Mouse (Mus musculus) testis, adult 2 months (tissue): ENCODE results near the gene Myt1. TPM values are rescaled to one million over a fixed set of nuclear protein-coding genes. Genes with fewer than 3 reads are reported as not detected.
A peak's percentile ranks its signal among the peaks of the same experiment; 100 is the strongest.

Source experiments
- H3K27ac ChIP-seq: fragments of 200-500 bp; 2 replicates; pipeline ENCODE4 v1.5.1; 2012; ENCODE audit warnings: low read depth, low read length; ENCODE audit not compliant: control insufficient read depth, insufficient read depth
- H3K27me3 ChIP-seq: fragments of 200-500 bp; 2 replicates; pipeline ENCODE4 v1.6.1; 2012; ENCODE audit warnings: mild to moderate bottlenecking, low read length, moderate library complexity; ENCODE audit not compliant: control insufficient read depth, insufficient read depth
- H3K36me3 ChIP-seq: fragments of 200-500 bp; 2 replicates; pipeline ENCODE4 v1.6.1; 2012; ENCODE audit warnings: mild to moderate bottlenecking, low read length; ENCODE audit not compliant: control insufficient read depth, insufficient read depth
- H3K4me1 ChIP-seq: fragments of 200-500 bp; 2 replicates; pipeline ENCODE4 v1.6.1; 2012; ENCODE audit warnings: low read length; ENCODE audit not compliant: control insufficient read depth, insufficient read depth
- H3K4me3 ChIP-seq: fragments of 200-500 bp; 2 replicates; pipeline ENCODE4 v1.5.1; 2012; ENCODE audit warnings: low read depth, mild to moderate bottlenecking, low read length, moderate library complexity, mixed read lengths; ENCODE audit not compliant: control insufficient read depth
- CTCF ChIP-seq: fragments of 200-500 bp; IDR thresholded peaks from 2 replicates; pipeline ENCODE4 v1.5.1; 2012; ENCODE audit warnings: low read depth, mild to moderate bottlenecking, inconsistent platforms, low read length, moderate library complexity; ENCODE audit not compliant: control insufficient read depth, insufficient read depth, insufficient replicate concordance
- POLR2A ChIP-seq: fragments of 200-500 bp; IDR thresholded peaks from 2 replicates; pipeline ENCODE4 v1.6.1; 2012; ENCODE audit warnings: low read depth, mild to moderate bottlenecking, inconsistent platforms, low read length, moderate library complexity; ENCODE audit not compliant: control insufficient read depth
- polyA plus RNA-seq: library from polyadenylated mRNA; depleted of rRNA; stranded (reverse); fragments of >200 nt; gene quantifications from 2 replicates; pipeline ENCODE4 v1.2.3, GENCODE M21; 2012

Myt1 gene
- polyA plus RNA-seq, 1 experiment: 2.9 TPM

DNA sequence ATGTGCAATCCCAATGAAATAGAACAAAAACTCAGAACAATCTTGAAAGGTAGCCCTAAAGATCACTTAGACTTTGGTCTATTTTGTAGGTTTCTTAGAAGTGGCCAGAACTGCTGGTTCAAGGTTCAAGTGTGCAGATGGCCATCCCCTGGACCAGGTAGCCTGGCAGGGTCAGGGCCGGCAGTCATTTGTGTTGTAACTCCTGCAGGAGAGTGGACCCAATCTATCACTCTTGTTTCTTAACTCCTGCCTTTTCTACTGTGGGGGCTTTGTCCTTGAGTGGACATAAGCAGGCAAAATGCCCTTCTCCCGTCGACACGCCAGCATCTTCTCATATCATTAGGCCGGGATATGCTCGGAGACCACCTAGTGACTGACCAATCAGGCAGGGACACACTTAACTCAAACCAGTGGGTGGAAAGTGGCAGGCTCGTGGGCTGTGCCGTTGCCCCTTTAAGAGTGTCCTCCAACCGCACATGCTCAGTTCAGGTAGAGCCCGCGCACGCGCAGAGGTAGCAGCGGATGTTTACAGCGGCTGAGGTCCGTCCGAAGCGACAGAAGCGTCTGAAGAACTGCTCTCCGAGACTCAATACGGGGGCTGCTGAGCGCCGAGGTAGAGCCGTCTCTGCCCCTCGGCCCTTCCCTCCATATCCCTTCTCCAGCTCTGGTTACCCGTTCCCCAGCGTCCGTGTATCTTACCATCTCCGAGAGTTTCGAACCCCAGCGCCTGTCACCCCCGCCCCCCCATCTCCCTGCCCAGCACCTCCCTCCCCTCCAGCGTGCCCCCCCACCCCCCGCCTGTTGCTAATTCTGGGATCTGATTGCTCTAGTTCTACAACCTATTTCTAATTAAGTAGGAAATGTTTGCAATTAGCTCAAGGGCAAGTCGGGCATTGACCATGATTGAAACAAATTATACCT, 74.5 kb downstream of the Myt1 start, which contains the start of gene Pcmtd2:
TSS of gene Pcmtd2 (plus strand) at position 483 of the 921 bp plus-strand sequence.
- no peaks in the 10 kb centered on the region for H3K27me3 ChIP-seq
- no peaks in the 10 kb centered on the region for H3K36me3 ChIP-seq
- no peak for TF ChIP-seq CTCF
- peak; percentile 95 for TF ChIP-seq POLR2A
- peaks cover 6% of the 10 kb centered on the region for H3K4me1 ChIP-seq
- peak within 1 kb of the TSS; percentile 99 for H3K4me3 ChIP-seq
- H3K27ac ChIP-seq: peak within 1 kb of the TSS; percentile 95

DNA sequence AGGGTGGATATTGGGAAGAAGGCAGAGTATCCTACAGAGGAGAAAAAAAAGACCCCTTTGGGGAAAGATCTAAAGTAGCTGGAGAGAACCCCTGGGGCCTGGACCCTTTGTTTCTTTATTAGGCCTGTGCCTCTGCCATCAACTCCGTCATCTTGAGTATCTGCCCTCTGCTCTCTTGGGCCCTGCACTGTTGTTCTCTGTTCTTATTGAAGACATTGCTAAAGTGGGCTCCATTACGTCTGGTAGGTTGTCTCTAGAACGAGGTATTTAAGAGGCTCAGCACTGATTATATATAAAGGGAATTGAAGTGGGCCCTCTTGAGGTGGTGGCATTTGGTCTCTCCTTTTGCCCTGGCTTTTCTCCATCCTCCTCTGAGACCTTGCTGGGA, 75.2 kb downstream of the Myt1 start:
- Histone ChIP-seq H3K27me3 (no peaks in the 10 kb centered on the region), H3K27ac (peak overlapping the region; percentile 36; the same call in 1 of the 2 replicates), H3K4me3 (peak overlapping the region; percentile 99), H3K4me1 (peaks cover 6% of the 10 kb centered on the region), H3K36me3 (no peaks in the 10 kb centered on the region)
- TF ChIP-seq POLR2A (no peak), CTCF (no peak)

DNA sequence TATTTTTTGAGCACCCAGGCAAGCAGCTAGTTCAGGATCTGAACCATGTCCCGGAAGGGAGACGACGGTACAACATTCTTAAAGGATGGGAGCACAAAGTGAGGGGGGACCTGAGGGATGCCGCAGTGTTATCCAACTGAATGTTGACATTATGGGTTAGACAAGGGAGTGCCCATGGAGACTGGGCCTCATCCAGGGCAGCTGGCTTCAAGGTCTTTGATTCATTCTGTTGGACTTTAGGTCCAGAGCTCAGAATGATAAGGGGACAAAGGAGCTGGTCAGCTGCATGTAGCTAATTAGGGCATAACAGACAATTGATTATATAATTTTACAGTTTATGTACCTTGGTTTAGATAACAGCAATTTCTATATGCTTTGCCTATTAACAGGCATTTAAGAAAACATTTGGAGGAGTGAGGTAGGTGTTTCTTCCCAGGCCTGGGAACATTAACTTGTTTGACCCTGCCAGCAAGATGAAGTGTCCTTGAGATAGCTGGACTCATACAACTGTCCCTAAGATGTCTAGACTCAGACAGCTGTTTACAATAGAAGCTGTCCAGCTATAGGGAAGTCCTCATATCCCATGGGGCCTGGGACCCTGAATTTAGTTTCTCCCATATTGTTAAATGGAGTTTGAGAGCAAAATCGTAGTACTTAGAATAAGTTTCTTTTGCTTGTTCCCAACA, 82.7 kb downstream of the Myt1 start:
- H3K36me3 ChIP-seq: no peaks in the 10 kb centered on the region
- H3K4me3 ChIP-seq: no peak overlapping the region
- H3K27ac ChIP-seq: no peak overlapping the region
- no peaks in the 10 kb centered on the region for H3K4me1 ChIP-seq
- TF ChIP-seq CTCF (no peak), POLR2A (no peak)
- no peaks in the 10 kb centered on the region for H3K27me3 ChIP-seq

DNA sequence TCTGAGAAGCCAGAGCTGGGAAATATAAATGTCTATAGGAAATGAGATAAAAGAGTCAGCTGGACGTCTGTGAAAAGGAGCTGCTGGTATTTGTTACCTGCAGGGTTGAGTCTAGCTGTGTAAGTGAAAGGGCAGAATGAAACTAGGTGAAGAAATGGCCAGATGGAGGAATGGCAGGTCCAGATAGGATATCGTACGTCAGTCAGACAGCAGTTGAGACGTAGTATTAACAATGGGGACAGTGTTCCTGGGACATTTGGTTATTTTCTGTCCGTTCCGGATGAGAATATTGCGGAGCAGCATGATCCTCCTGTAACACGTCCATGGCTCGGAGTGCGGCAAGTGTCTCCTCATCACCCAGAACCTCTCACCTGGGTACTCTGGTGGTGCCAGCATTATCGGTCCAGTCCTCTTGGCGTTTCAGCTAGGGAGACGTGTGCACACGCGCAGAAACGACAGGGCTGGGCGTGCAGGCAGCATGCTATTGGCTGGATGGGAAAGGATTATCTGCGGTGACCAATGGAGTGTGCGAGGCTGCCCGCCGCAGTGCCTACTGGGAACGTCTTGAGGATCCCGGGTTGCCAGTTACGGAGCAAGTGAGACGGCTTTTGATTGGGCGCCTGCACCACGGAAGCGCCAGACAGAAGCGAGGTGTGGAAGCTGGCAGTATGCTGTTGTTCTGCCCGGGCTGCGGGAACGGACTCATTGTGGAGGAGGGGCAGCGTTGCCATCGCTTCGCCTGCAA, 100.8 kb downstream of the Myt1 start, which contains the start of gene Polr3k:
TSS of gene Polr3k (plus strand) at position 547 of the 745 bp plus-strand sequence.
- peak within 1 kb of the TSS; percentile 88 for H3K27ac ChIP-seq
- H3K4me1 ChIP-seq: no peaks in the 10 kb centered on the region
- no peaks in the 10 kb centered on the region for H3K36me3 ChIP-seq
- no peaks in the 10 kb centered on the region for H3K27me3 ChIP-seq
- peak within 1 kb of the TSS; percentile 80 for H3K4me3 ChIP-seq
- TF ChIP-seq CTCF: no peak
- TF ChIP-seq POLR2A: peak; percentile 94

DNA sequence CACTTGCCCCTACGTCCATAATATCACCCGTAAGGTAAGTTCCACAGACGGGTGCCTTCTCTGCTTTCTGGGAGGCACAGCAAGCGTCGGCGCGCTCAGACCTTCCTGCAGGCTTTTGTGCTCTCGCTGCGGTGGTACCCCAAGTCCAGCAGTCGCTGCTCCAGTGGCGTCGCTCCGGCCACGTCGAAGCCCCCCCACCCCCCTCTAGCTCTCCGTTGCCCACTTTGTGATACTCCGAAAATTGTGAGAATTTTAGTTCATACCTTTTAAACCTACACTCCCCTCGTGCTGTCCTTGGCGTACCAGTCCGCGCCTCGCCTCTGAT, 101.4 kb downstream of the Myt1 start:
- peak overlapping the region; percentile 80 for H3K4me3 ChIP-seq
- no peak for TF ChIP-seq CTCF
- TF ChIP-seq POLR2A: no peak
- no peaks in the 10 kb centered on the region for H3K4me1 ChIP-seq
- peak overlapping the region; percentile 40 for H3K27ac ChIP-seq
- H3K27me3 ChIP-seq: no peaks in the 10 kb centered on the region
- no peaks in the 10 kb centered on the region for H3K36me3 ChIP-seq

DNA sequence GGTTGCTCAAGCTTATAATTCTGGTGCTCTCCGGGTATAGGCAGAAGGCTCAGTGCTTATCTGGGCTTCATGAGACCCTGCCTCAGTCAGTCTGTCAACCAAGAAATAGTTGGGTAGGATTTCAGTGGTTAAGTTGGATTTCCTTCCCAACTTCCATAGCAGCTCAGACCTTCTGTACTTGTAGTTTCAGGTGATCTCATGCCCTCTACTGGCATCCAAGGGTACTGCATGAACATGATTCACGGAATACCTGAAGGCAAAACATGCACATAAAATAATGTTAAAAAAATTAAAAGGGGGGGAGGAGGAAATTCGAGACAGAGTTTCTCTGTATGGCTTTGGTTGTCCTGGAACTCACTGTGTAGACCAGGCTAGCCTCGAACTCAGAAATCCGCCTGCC, 103.8 kb downstream of the Myt1 start:
- H3K4me3 ChIP-seq: no peak overlapping the region
- H3K27ac ChIP-seq: no peak overlapping the region
- H3K36me3 ChIP-seq: no peaks in the 10 kb centered on the region
- TF ChIP-seq CTCF (peak; percentile 22; the same call in 1 of the 2 replicates), POLR2A (no peak)
- H3K27me3 ChIP-seq: no peaks in the 10 kb centered on the region
- H3K4me1 ChIP-seq: no peaks in the 10 kb centered on the region
